Mouse (Mus musculus): ENCODE results near the gene Ccdc8. TPM values are rescaled to one million over a fixed set of nuclear protein-coding genes. Genes with fewer than 3 reads are reported as not detected.

Ccdc8 gene
- total and polyA plus RNA-seq, 2 experiments from 2014 or later = 2.0 to 5.2 TPM

DNA sequence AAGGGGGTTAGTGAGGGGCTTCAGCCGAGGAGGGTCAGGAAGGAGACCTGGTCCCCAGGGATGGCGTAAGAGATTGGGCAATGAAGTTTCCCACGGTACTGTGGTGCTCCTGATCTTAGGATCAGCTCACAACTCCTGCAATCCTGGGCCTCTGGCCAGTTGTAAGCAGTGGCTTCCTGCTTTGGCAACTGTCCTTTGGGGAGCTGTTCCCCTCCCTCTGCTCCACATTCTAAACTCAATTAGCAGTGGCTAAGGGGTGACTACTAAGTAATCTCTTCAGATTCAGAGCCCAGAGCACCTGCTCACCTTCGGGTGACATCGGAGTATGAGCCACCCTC lies 17.5 kb downstream of the Ccdc8 start:
- no peak overlapping the region for H3K4me2 ChIP-seq (ENCODE audit: low read depth)
- peaks cover 94% of the 10 kb centered on the region for H3K36me3 ChIP-seq (ENCODE audit: insufficient read depth)
- 87% methylated on average over 5 of the region's 5 CpGs for WGBS
- no peaks in the 10 kb centered on the region for H3K9me3 ChIP-seq (ENCODE audit: low read length)
- no peaks in the 10 kb centered on the region for H3K4me1 ChIP-seq (ENCODE audit: insufficient read depth)
- DNase-seq = no peak
- no peak overlapping the region for H3K9ac ChIP-seq
- H3K27me3 ChIP-seq (ENCODE audit: insufficient read depth, low read length) = no peaks in the 10 kb centered on the region
- no peak overlapping the region for H3K4me3 ChIP-seq (ENCODE audit: low read depth, low read length)
- H3K27ac ChIP-seq (ENCODE audit: low read depth, low read length) = no peak overlapping the region
- no peak for ATAC-seq
- TF ChIP-seq CTCF (IDR thresholded peaks at IDR 0.05; ENCODE audit: low read depth) = no peak

DNA sequence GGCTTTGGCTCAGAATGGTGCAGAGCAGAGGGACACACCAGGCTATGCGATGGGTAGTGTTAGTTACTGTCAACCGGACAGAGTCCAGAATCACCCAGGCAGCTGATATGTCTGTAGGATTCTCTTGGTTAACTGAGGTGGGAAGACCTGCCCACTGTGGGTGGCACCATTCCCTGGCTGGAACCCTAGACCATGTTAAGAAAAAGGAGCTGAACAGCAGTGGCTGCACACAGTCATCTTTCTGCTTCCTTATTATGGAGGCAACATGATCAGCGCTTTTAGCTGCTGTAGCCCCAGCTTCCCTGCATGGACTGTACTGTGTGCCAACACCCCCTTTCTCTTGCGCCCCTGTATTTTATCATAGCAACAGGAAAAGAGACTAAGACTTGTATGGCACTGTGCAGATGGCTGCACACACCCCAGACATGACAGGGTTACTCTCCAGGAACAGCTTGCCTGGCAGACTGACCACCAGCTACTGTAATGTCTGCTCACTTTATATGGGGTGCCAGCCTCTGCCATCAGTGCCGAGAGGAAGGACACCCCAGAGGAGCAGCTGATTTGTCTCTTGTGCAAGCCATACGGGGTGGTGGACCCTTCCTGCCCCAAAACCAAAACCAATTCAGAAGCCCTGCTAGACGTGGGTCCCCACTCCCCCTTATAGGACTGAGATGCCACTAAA lies 19.5 kb downstream of the Ccdc8 start:
- Histone ChIP-seq H3K4me2 (ENCODE audit: low read depth) (no peak overlapping the region), H3K27me3 (ENCODE audit: insufficient read depth, low read length) (no peaks in the 10 kb centered on the region), H3K9ac (no peak overlapping the region), H3K9me3 (ENCODE audit: low read length) (no peaks in the 10 kb centered on the region), H3K36me3 (ENCODE audit: insufficient read depth) (peaks cover 82% of the 10 kb centered on the region), H3K4me1 (ENCODE audit: insufficient read depth) (0 out of 2 replicates have a peak, but pooled peaks cover under 1% of the 10 kb centered on the region), H3K4me3 (ENCODE audit: low read depth, low read length) (no peak overlapping the region), H3K27ac (ENCODE audit: low read depth, low read length) (no peak overlapping the region)
- no peak for DNase-seq
- no peak for TF ChIP-seq CTCF (IDR thresholded peaks at IDR 0.05; ENCODE audit: low read depth)
- 91% methylated on average over 7 of the region's 7 CpGs for WGBS
- ATAC-seq = no peak

DNA sequence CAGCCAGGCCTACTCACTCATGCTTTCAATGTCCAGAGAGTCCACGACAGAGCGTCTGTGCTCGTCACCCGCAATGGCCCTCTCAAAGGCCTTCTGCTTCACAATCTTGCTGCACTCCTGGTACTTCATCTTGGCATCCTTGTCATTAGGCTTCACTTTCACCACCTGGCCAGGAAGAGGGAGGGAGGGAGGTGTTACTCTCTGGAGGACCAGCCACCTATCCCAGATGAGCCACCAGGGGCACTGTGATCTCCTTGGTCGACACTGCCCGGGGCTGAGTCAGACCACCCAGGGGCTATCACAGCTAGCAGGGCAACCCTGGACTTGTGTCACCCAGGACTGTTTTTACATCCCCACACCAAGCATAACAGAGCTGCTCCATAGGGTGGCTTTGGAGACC lies 22.9 kb downstream of the Ccdc8 start:
- Histone ChIP-seq H3K9ac (no peak overlapping the region), H3K27me3 (ENCODE audit: insufficient read depth, low read length) (no peaks in the 10 kb centered on the region), H3K27ac (ENCODE audit: low read depth, low read length) (no peak overlapping the region), H3K9me3 (ENCODE audit: low read length) (no peaks in the 10 kb centered on the region), H3K4me1 (ENCODE audit: insufficient read depth) (0 out of 2 replicates have a peak, but pooled peaks cover 4% of the 10 kb centered on the region), H3K36me3 (ENCODE audit: insufficient read depth) (peaks cover 64% of the 10 kb centered on the region), H3K4me3 (ENCODE audit: low read depth, low read length) (no peak overlapping the region), H3K4me2 (ENCODE audit: low read depth) (no peak overlapping the region)
- peak; percentile 30; the same call in 1 of the 2 replicates for TF ChIP-seq CTCF (IDR thresholded peaks at IDR 0.05; ENCODE audit: low read depth)
- no peak for DNase-seq
- no peak for ATAC-seq
- whole genome bisulfite sequencing = 79% methylated on average over 6 of the region's 6 CpGs

DNA sequence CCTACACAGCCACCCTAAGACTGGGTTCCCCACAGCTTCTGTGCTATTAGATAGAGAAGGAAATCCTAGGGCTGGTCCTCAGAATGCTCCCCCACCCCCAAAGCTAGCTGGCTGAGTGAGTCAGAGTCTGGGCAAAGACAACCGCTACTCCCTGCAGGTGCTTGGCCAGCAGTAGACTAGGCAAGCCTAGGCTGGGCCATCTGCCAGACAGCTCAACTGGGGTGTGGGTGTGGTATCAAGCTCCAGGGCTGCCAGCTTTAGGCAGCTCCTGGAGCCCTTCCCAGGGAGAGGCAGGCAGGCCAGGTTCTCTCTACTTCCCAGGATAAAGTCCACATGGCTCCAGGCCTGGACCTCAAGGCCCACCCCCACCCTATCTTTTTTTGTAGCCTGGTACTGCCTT lies 24.5 kb downstream of the Ccdc8 start:
- no peak for TF ChIP-seq CTCF (IDR thresholded peaks at IDR 0.05; ENCODE audit: low read depth)
- peak overlapping the region; percentile 40; the same call in 1 of the 2 replicates for H3K27ac ChIP-seq (ENCODE audit: low read depth, low read length)
- 31% methylated on average over 1 of the region's 1 CpGs for WGBS
- DNase-seq (peak; percentile 86), ATAC-seq (peak; percentile 86)
- H3K9ac ChIP-seq = no peak overlapping the region
- H3K4me2 ChIP-seq (ENCODE audit: low read depth) = no peak overlapping the region
- H3K4me3 ChIP-seq (ENCODE audit: low read depth, low read length) = no peak overlapping the region
- H3K36me3 ChIP-seq (ENCODE audit: insufficient read depth) = peaks cover 65% of the 10 kb centered on the region
- H3K4me1 ChIP-seq (ENCODE audit: insufficient read depth) = 0 out of 2 replicates have a peak, but pooled peaks cover 4% of the 10 kb centered on the region
- H3K9me3 ChIP-seq (ENCODE audit: low read length) = no peaks in the 10 kb centered on the region
- H3K27me3 ChIP-seq (ENCODE audit: insufficient read depth, low read length) = no peaks in the 10 kb centered on the region

DNA sequence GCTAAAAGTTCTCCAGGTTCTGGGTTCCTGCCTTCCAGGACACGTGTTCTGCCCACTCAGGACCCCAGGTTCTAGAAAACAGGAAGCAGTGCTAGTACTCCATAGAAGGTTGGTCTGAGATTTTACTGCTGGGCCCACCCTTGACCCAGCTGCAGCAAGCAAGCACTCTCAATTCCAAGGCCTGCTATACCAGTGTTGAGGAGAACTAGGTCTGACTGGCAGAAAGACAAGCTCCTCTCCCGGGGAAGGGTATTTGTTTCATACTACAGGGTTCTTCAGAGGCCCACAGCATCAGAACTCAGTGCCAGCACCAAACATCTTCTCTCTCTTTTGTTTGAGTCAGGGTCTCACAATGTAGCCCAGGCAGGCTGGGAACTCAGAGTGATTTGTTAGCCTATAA lies 25.4 kb downstream of the Ccdc8 start:
- no peak for TF ChIP-seq CTCF (IDR thresholded peaks at IDR 0.05; ENCODE audit: low read depth)
- H3K9ac ChIP-seq = no peak overlapping the region
- 81% methylated on average over 2 of the region's 2 CpGs for WGBS
- H3K36me3 ChIP-seq (ENCODE audit: insufficient read depth) = peaks cover 64% of the 10 kb centered on the region
- H3K4me3 ChIP-seq (ENCODE audit: low read depth, low read length) = no peak overlapping the region
- no peak for ATAC-seq
- no peak for DNase-seq
- 0 out of 2 replicates have a peak, but pooled peaks cover 4% of the 10 kb centered on the region for H3K4me1 ChIP-seq (ENCODE audit: insufficient read depth)
- no peaks in the 10 kb centered on the region for H3K9me3 ChIP-seq (ENCODE audit: low read length)
- H3K27ac ChIP-seq (ENCODE audit: low read depth, low read length) = no peak overlapping the region
- H3K4me2 ChIP-seq (ENCODE audit: low read depth) = no peak overlapping the region
- H3K27me3 ChIP-seq (ENCODE audit: insufficient read depth, low read length) = no peaks in the 10 kb centered on the region

DNA sequence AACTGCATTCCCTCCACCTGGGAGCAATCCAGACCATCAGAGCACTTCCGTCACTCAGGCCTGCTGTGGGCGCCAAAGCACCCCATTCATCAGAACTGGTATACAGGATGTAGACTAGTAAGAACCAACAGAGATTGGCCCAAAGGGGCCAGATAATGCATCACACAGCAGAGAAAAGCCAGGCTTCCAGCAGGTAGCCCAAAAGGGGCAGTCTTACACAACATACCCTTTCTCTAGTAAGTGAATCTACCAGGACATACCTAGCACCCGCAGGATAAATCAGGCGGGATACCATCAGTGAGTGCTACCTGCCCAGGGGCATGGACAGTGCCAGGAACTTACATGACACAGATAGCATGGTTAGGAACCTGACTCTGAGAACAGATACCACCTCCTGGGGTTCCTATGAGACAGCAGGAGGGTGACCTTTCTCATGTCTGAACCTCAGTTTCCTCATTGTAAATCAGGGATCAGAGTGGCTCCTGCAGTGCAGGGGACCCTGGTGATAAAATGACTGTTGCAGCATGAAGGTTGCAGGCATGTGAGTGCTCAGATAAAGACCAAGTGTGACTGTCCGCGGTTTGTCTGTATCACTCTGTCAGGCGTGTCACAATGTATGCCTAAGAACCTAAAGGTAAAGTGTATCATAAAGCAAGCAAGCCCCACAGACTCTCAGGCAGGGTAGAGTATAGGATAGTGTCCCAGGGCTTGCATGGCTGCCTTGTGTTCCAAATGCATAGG lies 27.1 kb downstream of the Ccdc8 start:
- H3K4me3 ChIP-seq (ENCODE audit: low read depth, low read length) = no peak overlapping the region
- no peak overlapping the region for H3K27ac ChIP-seq (ENCODE audit: low read depth, low read length)
- 0 out of 2 replicates have a peak, but pooled peaks cover 4% of the 10 kb centered on the region for H3K4me1 ChIP-seq (ENCODE audit: insufficient read depth)
- no peak overlapping the region for H3K4me2 ChIP-seq (ENCODE audit: low read depth)
- peaks cover 62% of the 10 kb centered on the region for H3K36me3 ChIP-seq (ENCODE audit: insufficient read depth)
- TF ChIP-seq CTCF (IDR thresholded peaks at IDR 0.05; ENCODE audit: low read depth) = no peak
- no peaks in the 10 kb centered on the region for H3K27me3 ChIP-seq (ENCODE audit: insufficient read depth, low read length)
- 87% methylated on average over 7 of the region's 7 CpGs for WGBS
- no peaks in the 10 kb centered on the region for H3K9me3 ChIP-seq (ENCODE audit: low read length)
- DNase-seq (no peak), ATAC-seq (no peak)
- H3K9ac ChIP-seq = no peak overlapping the region

DNA sequence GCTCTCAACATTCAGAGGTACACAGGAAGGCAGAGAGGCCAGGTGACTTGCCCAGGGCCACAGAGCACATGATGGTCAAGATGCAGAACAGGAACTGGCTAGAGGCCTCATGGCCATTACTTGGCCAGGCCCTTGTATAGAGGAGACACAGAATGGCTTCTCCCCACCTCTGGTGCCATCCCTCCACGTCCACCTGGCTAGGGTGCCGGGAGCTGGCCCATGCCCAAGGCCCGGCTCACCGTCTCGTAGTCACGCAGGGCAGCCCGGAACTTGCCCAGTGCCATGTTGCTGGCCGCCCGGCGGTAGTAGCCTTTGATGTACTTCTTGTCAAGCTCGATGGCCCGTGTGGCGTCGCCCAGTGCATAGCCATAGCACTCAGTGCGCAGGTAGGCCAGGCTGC lies 29.7 kb downstream of the Ccdc8 start:
- WGBS = 95% methylated on average over 15 of the region's 15 CpGs
- Histone ChIP-seq H3K4me3 (ENCODE audit: low read depth, low read length) (no peak overlapping the region), H3K9ac (no peak overlapping the region)

More for the DNA sequence above, 29.7 kb downstream of the Ccdc8 start:
- ATAC-seq (no peak), DNase-seq (no peak)
- Histone ChIP-seq H3K36me3 (ENCODE audit: insufficient read depth) (peaks cover 50% of the 10 kb centered on the region), H3K27me3 (ENCODE audit: insufficient read depth, low read length) (no peaks in the 10 kb centered on the region), H3K9me3 (ENCODE audit: low read length) (no peaks in the 10 kb centered on the region), H3K27ac (ENCODE audit: low read depth, low read length) (no peak overlapping the region), H3K4me2 (ENCODE audit: low read depth) (no peak overlapping the region), H3K4me1 (ENCODE audit: insufficient read depth) (peaks cover 13% of the 10 kb centered on the region; the same call in 1 of the 2 replicates)
- TF ChIP-seq CTCF (IDR thresholded peaks at IDR 0.05; ENCODE audit: low read depth) = no peak
